Mouse (Mus musculus): ENCODE results near the gene Pax7. TPM values are rescaled to one million over a fixed set of nuclear protein-coding genes. Genes with fewer than 3 reads are reported as not detected.

The Pax7 gene
- total RNA-seq, 1 experiment, result 0.09 TPM

DNA sequence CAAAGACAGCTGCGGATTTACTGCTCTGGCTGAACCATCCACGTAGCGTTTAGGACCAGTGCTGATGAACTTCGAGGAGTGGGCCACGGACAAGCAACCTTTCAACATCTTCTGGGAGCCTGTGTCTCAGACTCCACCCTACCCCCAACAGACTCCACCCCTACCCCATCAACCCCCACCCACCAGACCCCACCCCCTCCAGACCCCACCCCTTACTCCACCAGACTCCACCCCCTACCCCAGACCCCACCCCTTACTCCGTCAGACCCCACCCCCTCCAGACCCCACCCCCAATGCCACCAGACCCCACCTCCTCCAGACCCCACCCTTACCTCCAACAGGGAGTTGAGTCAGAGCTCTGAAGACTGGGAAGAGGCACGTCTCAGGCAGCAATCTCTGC, 10.1 kb upstream of the Pax7 start:
- Histone ChIP-seq H3K9me3 (ENCODE audit: control insufficient read depth, insufficient read depth, low read depth, low read length) (no peaks in the 10 kb centered on the region), H3K4me3 (ENCODE audit: insufficient read depth in 1 of 2, low read depth in 1 of 2, low read length in 2 of 2, poor library complexity in 1 of 2, severe bottlenecking in 1 of 2) (0 out of 4 replicates have a peak overlapping the region, but pooled peaks of 1 of the 2 experiments have one; percentile 28), H3K27ac (ENCODE audit: insufficient read depth, low read depth, low read length, poor library complexity, severe bottlenecking) (no peak overlapping the region), H3K36me3 (ENCODE audit: control insufficient read depth, insufficient read depth, low read length, poor library complexity, severe bottlenecking) (no peaks in the 10 kb centered on the region), H3K9ac (ENCODE audit: insufficient read depth, low read depth, low read length, poor library complexity, severe bottlenecking) (no peak overlapping the region), H3K4me1 (ENCODE audit: control insufficient read depth in 2 of 2, insufficient read depth in 2 of 2, low read length in 2 of 2, poor library complexity in 1 of 2) (peaks cover 5 to 8% of the 10 kb centered on the region in 2 experiments; a peak in 2 of 4 replicates)
- no peak for DNase-seq (ENCODE audit: low read depth, low spot score)
- TF ChIP-seq ZNF384 (IDR thresholded peaks at IDR 0.05; ENCODE audit: low read depth, low read length), result no peak
- no peak for TF ChIP-seq HCFC1 (IDR thresholded peaks at IDR 0.05; ENCODE audit: borderline replicate concordance, insufficient read depth, low read length)
- no peak for TF ChIP-seq ZC3H11A (IDR thresholded peaks at IDR 0.05; ENCODE audit: borderline replicate concordance, low read depth, low read length)
- TF ChIP-seq MAFK (IDR thresholded peaks at IDR 0.05; ENCODE audit: insufficient read depth, low read depth, low read length), result no peak
- TF ChIP-seq CHD2 (IDR thresholded peaks at IDR 0.05; ENCODE audit: low read depth, low read length), result no peak
- in situ Hi-C loops (cut with MboI; ENCODE audit: low sequenced_read_pairs in 2 of 2, unreplicated experiment in 2 of 2), result loop anchor here in 1 of 2 experiments (25.0 kb wide), 1 partner anchor 1381 kb away; the partner anchor contains the start of gene Camk2n1

DNA sequence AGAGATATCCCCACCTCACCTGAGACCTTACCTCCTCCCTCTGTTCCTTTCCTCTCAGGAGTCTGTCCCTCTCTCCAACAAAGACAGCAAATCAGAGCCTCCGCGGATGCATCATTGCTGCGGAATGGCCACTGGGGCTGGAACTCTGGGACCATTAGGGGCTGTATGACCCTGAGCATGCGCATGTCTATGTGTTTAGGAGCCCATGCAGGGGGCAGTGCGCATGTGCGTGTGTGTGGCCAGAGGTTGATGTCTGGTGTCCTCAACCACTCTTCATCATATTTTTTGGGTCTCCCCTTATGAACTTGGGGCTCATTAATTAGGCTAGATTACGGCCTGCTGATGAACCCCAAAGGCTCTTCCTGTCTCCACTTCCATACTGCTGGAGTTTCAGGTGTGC, 9.6 kb upstream of the Pax7 start:
- Histone ChIP-seq H3K36me3 (ENCODE audit: control insufficient read depth, insufficient read depth, low read length, poor library complexity, severe bottlenecking) (no peaks in the 10 kb centered on the region), H3K9me3 (ENCODE audit: control insufficient read depth, insufficient read depth, low read depth, low read length) (no peaks in the 10 kb centered on the region), H3K9ac (ENCODE audit: insufficient read depth, low read depth, low read length, poor library complexity, severe bottlenecking) (no peak overlapping the region), H3K4me3 (ENCODE audit: insufficient read depth in 1 of 2, low read depth in 1 of 2, low read length in 2 of 2, poor library complexity in 1 of 2, severe bottlenecking in 1 of 2) (no peak overlapping the region), H3K4me1 (ENCODE audit: control insufficient read depth in 2 of 2, insufficient read depth in 2 of 2, low read length in 2 of 2, poor library complexity in 1 of 2) (peaks cover 5 to 10% of the 10 kb centered on the region in 2 experiments; a peak in 2 of 4 replicates), H3K27ac (ENCODE audit: insufficient read depth, low read depth, low read length, poor library complexity, severe bottlenecking) (no peak overlapping the region)
- in situ Hi-C loops (cut with MboI; ENCODE audit: low sequenced_read_pairs in 2 of 2, unreplicated experiment in 2 of 2), result loop anchor here in 1 of 2 experiments (25.0 kb wide), 1 partner anchor 1381 kb away; the partner anchor contains the start of gene Camk2n1
- TF ChIP-seq ZC3H11A (IDR thresholded peaks at IDR 0.05; ENCODE audit: borderline replicate concordance, low read depth, low read length) (no peak), CHD2 (IDR thresholded peaks at IDR 0.05; ENCODE audit: low read depth, low read length) (no peak), ZNF384 (IDR thresholded peaks at IDR 0.05; ENCODE audit: low read depth, low read length) (no peak), MAFK (IDR thresholded peaks at IDR 0.05; ENCODE audit: insufficient read depth, low read depth, low read length) (no peak), HCFC1 (IDR thresholded peaks at IDR 0.05; ENCODE audit: borderline replicate concordance, insufficient read depth, low read length) (no peak)
- no peak for DNase-seq (ENCODE audit: low read depth, low spot score)

DNA sequence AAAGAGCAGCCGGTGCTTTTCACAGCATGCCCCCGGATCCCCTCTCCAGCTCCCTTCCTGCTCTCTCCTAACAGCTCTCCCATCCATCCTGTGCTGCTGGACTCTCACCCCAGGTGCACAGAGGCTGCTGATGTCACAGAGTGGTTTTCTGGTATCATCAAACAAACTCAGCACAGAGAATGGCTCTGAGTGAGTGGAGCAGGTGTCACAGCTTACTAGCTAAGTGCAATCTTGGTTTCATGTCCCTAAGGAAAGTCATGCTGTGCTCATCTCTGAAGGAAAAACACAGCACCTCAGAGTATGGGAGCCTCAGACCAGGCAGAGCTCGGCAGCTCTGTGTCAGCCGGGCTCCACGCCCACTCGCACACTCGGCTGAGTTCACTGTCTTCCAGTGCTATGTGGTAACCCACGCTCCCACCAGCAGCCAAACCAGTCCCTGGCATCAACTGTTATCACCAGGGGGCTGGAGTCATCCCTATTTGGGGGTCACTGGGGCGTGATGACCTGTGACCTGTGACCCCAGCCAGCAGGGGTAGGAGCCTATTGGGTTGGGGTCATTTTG, 7.7 kb upstream of the Pax7 start:
- Histone ChIP-seq H3K4me3 (ENCODE audit: insufficient read depth in 1 of 2, low read depth in 1 of 2, low read length in 2 of 2, poor library complexity in 1 of 2, severe bottlenecking in 1 of 2) (no peak overlapping the region), H3K9me3 (ENCODE audit: control insufficient read depth, insufficient read depth, low read depth, low read length) (no peaks in the 10 kb centered on the region), H3K27ac (ENCODE audit: insufficient read depth, low read depth, low read length, poor library complexity, severe bottlenecking) (no peak overlapping the region), H3K4me1 (ENCODE audit: control insufficient read depth in 2 of 2, insufficient read depth in 2 of 2, low read length in 2 of 2, poor library complexity in 1 of 2) (peaks cover 5 to 10% of the 10 kb centered on the region in 2 experiments; a peak in 2 of 4 replicates), H3K9ac (ENCODE audit: insufficient read depth, low read depth, low read length, poor library complexity, severe bottlenecking) (no peak overlapping the region), H3K36me3 (ENCODE audit: control insufficient read depth, insufficient read depth, low read length, poor library complexity, severe bottlenecking) (no peaks in the 10 kb centered on the region)
- TF ChIP-seq HCFC1 (IDR thresholded peaks at IDR 0.05; ENCODE audit: borderline replicate concordance, insufficient read depth, low read length) (no peak), ZC3H11A (IDR thresholded peaks at IDR 0.05; ENCODE audit: borderline replicate concordance, low read depth, low read length) (no peak), ZNF384 (IDR thresholded peaks at IDR 0.05; ENCODE audit: low read depth, low read length) (no peak), MAFK (IDR thresholded peaks at IDR 0.05; ENCODE audit: insufficient read depth, low read depth, low read length) (no peak)
- DNase-seq (ENCODE audit: low read depth, low spot score), result no peak
- in situ Hi-C loops (cut with MboI; ENCODE audit: low sequenced_read_pairs in 2 of 2, unreplicated experiment in 2 of 2), result loop anchor here in 1 of 2 experiments (25.0 kb wide), 1 partner anchor 1379 kb away; the partner anchor contains the start of gene Camk2n1

DNA sequence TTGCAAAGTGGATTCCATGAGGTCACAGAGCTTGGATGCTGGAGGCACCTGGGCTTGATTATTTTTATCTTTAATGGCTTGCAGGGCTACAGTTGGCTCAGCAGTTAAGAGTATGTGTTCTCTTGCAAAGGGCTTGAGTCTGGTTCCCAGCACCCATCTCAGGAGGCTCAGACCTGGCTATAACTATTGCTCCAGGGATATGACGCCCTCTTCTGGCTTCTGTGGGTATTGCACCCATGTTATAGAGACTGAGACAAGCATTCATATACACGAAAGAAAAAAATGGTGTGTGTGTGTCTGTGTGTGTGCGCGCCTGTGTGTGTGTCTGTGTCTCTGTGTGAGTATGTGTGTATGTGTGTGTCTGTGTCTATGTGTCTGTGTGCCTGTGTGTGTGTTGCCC, 7.1 kb upstream of the Pax7 start:
- Histone ChIP-seq H3K27ac (ENCODE audit: insufficient read depth, low read depth, low read length, poor library complexity, severe bottlenecking) (no peak overlapping the region), H3K4me1 (ENCODE audit: control insufficient read depth in 2 of 2, insufficient read depth in 2 of 2, low read length in 2 of 2, poor library complexity in 1 of 2) (peaks cover 5 to 10% of the 10 kb centered on the region in 2 experiments; a peak in 2 of 4 replicates), H3K4me3 (ENCODE audit: insufficient read depth in 1 of 2, low read depth in 1 of 2, low read length in 2 of 2, poor library complexity in 1 of 2, severe bottlenecking in 1 of 2) (no peak overlapping the region), H3K9me3 (ENCODE audit: control insufficient read depth, insufficient read depth, low read depth, low read length) (no peaks in the 10 kb centered on the region), H3K9ac (ENCODE audit: insufficient read depth, low read depth, low read length, poor library complexity, severe bottlenecking) (no peak overlapping the region), H3K36me3 (ENCODE audit: control insufficient read depth, insufficient read depth, low read length, poor library complexity, severe bottlenecking) (no peaks in the 10 kb centered on the region)
- no peak for DNase-seq (ENCODE audit: low read depth, low spot score)
- TF ChIP-seq CHD2 (IDR thresholded peaks at IDR 0.05; ENCODE audit: low read depth, low read length) (no peak), ZNF384 (IDR thresholded peaks at IDR 0.05; ENCODE audit: low read depth, low read length) (0 out of 2 replicates have a peak, but pooled peaks have one; percentile 17), HCFC1 (IDR thresholded peaks at IDR 0.05; ENCODE audit: borderline replicate concordance, insufficient read depth, low read length) (no peak)
- in situ Hi-C loops (cut with MboI; ENCODE audit: low sequenced_read_pairs in 2 of 2, unreplicated experiment in 2 of 2), result loop anchor here in 1 of 2 experiments (25.0 kb wide), 1 partner anchor 1378 kb away; the partner anchor contains the start of gene Camk2n1

All from ES-E14 (cell line).